Mouse (Mus musculus) megakaryocyte-erythroid progenitor cell, adult 5 weeks (primary cell): Measurements from ENCODE around the gene Washc1. TPM values are rescaled to one million over a fixed set of nuclear protein-coding genes. Genes with fewer than 3 reads are reported as not detected.

Experiments used
- polyA plus RNA-seq: library from polyadenylated mRNA; stranded (reverse); fragments of >175 nt; gene quantifications from 2 replicates; pipeline ENCODE4 v1.2.3, GENCODE M21; 2012

Gene Washc1
- 64.9 and 83.5 TPM in 2 replicates for polyA plus RNA-seq

GRCm38 (mm10) chr17:66111402-66111959 lies at the start of gene Washc1:
Gene Washc1, plus strand, starts transcription at chr17:66111545.

GRCm38 (mm10) chr17:66076934-66077333 lies 34.4 kb upstream of the Washc1 start, which contains the start of gene Ankrd12:
Gene Ankrd12, minus strand, starts transcription at chr17:66077089.

DNA sequence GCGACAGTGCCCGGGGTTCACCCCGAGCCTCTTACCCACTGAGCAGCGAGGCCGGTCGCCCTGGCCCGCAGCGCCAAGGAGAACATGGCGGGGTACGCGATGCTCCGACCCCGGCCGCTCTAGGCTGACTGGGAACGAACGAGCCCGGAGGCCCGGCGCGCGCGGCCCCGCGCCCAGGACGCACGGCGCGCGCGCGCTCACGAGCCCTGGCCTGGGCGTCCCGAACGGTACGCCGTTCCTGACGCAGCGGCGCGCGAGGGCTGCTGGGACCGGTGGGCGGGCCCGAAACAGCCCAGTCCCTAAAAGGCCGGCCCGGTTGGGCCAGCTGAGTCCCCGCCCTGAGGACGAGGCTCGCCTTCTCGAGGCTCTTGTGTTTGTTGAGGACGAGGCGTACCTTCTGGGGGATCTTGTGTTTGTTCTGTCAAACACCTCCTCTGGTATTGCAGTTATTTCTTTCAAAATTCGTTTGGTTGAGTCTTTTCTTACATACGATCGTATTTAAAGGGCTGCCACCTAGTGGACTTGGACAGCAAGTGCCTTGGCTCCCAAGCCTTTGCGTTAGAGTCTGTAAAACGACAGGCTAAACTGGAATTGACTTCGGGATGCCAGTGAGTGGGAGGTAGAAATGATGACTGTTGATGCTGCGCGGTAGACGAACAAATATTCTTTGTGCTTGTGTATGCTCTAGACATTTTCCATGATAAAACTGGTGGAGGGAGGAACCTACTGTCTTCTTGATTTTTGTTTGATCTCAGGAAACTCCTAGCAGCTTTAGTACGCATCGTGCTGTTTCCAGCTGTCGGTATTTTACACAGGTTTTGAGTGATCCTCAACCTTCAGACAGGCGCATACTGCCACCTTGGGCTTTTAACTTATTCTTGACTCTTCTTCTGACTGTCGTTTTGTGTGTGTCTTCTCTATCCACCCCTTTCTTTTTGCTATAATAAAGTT lies 9.7 kb upstream of the Washc1 start, which contains the start of gene Ndufv2:
Ndufv2 (minus strand) TSS at position 180 of the 951 bp plus-strand sequence.

DNA sequence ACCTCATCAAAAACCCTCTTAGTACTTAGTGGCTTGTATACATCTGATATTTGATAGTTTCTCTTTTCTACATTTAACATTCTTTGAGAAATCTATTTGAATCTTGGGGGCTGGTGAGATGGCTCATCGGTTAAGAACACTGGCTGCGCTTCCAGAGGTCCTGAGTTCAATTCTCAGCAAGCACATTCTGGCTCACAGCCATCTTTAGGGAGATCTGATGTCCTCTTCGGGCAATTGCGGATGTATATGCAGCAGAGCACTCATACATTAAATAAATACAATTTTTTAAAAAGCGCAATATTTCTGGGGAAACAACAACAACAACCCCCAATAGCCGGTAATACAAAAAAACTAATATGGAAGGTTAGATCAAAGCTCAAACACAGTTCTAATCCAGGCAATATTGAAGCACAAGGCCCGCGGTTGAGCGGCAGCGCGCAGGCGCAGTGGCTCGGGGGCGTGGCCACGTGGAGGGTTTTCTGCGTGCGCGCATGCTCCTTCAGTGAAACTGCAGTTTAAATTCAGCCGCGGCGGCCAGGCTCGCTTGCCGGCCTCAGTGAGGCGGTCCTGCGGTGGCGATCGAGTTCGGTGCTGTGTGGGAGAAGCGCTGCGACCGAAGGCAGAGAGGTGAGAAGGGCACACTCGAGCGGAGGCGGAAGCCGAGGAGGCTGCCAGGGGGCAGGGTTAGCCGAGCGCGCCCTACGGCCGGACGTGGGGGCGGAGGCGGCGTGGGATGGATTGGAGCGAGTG lies 11.9 kb downstream of the Washc1 start, which contains the start of gene Ddx11:
Ddx11 (plus strand) TSS at position 455 of the 750 bp plus-strand sequence.

Other genes with a start within 250 kb of the Washc1 start
- 99.9 and 135 TPM in 2 replicates for gene Ralbp1, start 225.7 kb upstream of the Washc1 start, polyA plus RNA-seq
- gene Twsg1, start 160.3 kb upstream of the Washc1 start, polyA plus RNA-seq = 13.1 and 16.4 TPM in 2 replicates
- gene Ankrd12, start 34.5 kb upstream of the Washc1 start, polyA plus RNA-seq = 6.8 and 11.1 TPM in 2 replicates
- gene Ndufv2, start 10.0 kb upstream of the Washc1 start, polyA plus RNA-seq = 97.0 and 97.6 TPM in 2 replicates
- 12.6 and 13.2 TPM in 2 replicates for gene Ddx11, start 12.0 kb downstream of the Washc1 start, polyA plus RNA-seq